Mouse (Mus musculus) liver, embryonic 11.5 days (tissue): ENCODE results near the gene B3galt4. TPM values are rescaled to one million over a fixed set of nuclear protein-coding genes. Genes with fewer than 3 reads are reported as not detected.

Source experiments
- ATAC-seq: fragments of 200-750 bp; cut with Nextera tagmentation; replicated peaks from 2 replicates; pipeline ENCODE4 v1.8.0; 2017; ENCODE audit warnings: moderate number of reproducible peaks, mild to moderate bottlenecking, moderate TSS enrichment, moderate library complexity; ENCODE audit not compliant: low FRiP score
- DNase-seq: peaks from one replicate; pipeline ENCODE4 v3.0.0-alpha.2; 2017; ENCODE audit warnings: low spot score
- H3K27ac ChIP-seq: fragments of 300-500 bp; sonication (generic); 2 replicates; pipeline ENCODE4 v1.5.1; 2014; ENCODE audit warnings: mild to moderate bottlenecking, low read depth, low read length, control low read depth
- H3K27me3 ChIP-seq: fragments of 300-500 bp; sonication (generic); replicated peaks from 2 replicates; pipeline ENCODE4 v1.6.1; 2014; ENCODE audit warnings: low read length, mixed read lengths; ENCODE audit not compliant: control insufficient read depth, insufficient read depth
- H3K36me3 ChIP-seq: fragments of 300-500 bp; sonication (generic); 2 replicates; pipeline ENCODE4 v1.6.1; 2014; ENCODE audit warnings: mild to moderate bottlenecking, low read length, moderate library complexity, mixed read lengths; ENCODE audit not compliant: control insufficient read depth, insufficient read depth
- H3K4me1 ChIP-seq: fragments of 300-500 bp; sonication (generic); replicated peaks from 2 replicates; pipeline ENCODE4 v1.6.1; 2014; ENCODE audit warnings: low read length, mixed read lengths; ENCODE audit not compliant: control insufficient read depth, insufficient read depth
- H3K4me2 ChIP-seq: fragments of 300-500 bp; sonication (generic); 2 replicates; pipeline ENCODE4 v1.6.1; 2014; ENCODE audit warnings: mild to moderate bottlenecking, control low read depth, moderate library complexity
- H3K4me3 ChIP-seq: fragments of 300-500 bp; sonication (generic); 2 replicates; pipeline ENCODE4 v1.5.1; 2014; ENCODE audit warnings: low read depth, low read length, control low read depth
- H3K9ac ChIP-seq: fragments of 300-500 bp; sonication (generic); 2 replicates; pipeline ENCODE4 v1.6.1; 2014; ENCODE audit warnings: low read depth, low read length, control low read depth
- H3K9me3 ChIP-seq: fragments of 300-500 bp; sonication (generic); 2 replicates; pipeline ENCODE4 v1.6.1; 2016; ENCODE audit warnings: low read length, inconsistent platforms, mixed read lengths; ENCODE audit not compliant: control insufficient read depth
- WGBS: fragments of 180-500 bp; shearing (Covaris S2); extraction: QIAGEN DNeasy Blood & Tissue Kit; methylation state at CpG from one replicate; pipeline ENCODE4 v1.1.7; 2014; 5-methylcytosine and 5-hydroxymethylcytosine counted together
- polyA plus RNA-seq: library from polyadenylated mRNA; unstranded; fragments of >200 nt; fragmentation: Nextera tagmentation; extraction: Ambion mirVana; gene quantifications from 2 replicates; pipeline ENCODE4 v1.2.1, GENCODE M21; 2014

B3galt4 gene
- polyA plus RNA-seq, 1 experiment from 2014 or later = 2.9 TPM

- ATAC-seq (no peak), DNase-seq (no peak)
- Histone ChIP-seq H3K27ac (no peak overlapping the region), H3K27me3 (peaks cover 11% of the 10 kb centered on the region), H3K4me2 (no peak overlapping the region), H3K9ac (no peak overlapping the region), H3K4me1 (peaks cover 4% of the 10 kb centered on the region; the same call in 1 of the 2 replicates), H3K4me3 (no peak overlapping the region), H3K9me3 (no peaks in the 10 kb centered on the region), H3K36me3 (no peaks in the 10 kb centered on the region)
- 57% methylated on average over 3 of the region's 3 CpGs for WGBS
These were observed 22.3 kb upstream of the B3galt4 start for GRCm38 (mm10) chr17:33973572-33973971.

- ATAC-seq (no peak), DNase-seq (no peak)
- Histone ChIP-seq H3K27me3 (peaks cover 2% of the 10 kb centered on the region), H3K36me3 (no peaks in the 10 kb centered on the region), H3K9ac (no peak overlapping the region), H3K4me2 (no peak overlapping the region), H3K27ac (no peak overlapping the region), H3K9me3 (no peaks in the 10 kb centered on the region), H3K4me3 (no peak overlapping the region), H3K4me1 (peaks cover under 1% of the 10 kb centered on the region; the same call in 1 of the 2 replicates)
- WGBS = 6% methylated on average over 1 of the region's 1 CpGs
These were observed 21.4 kb upstream of the B3galt4 start for GRCm38 (mm10) chr17:33972691-33973090.

GRCm38 (mm10) chr17:33969394-33969793 lies 18.1 kb upstream of the B3galt4 start:
- Histone ChIP-seq H3K9me3 (no peaks in the 10 kb centered on the region), H3K4me2 (no peak overlapping the region), H3K4me1 (no peaks in the 10 kb centered on the region), H3K36me3 (peaks cover 5% of the 10 kb centered on the region; the same call in 1 of the 2 replicates), H3K27me3 (no peaks in the 10 kb centered on the region), H3K9ac (no peak overlapping the region), H3K27ac (no peak overlapping the region), H3K4me3 (no peak overlapping the region)
- WGBS = 68% methylated on average over 4 of the region's 4 CpGs
- ATAC-seq (no peak), DNase-seq (no peak)

- H3K9me3 ChIP-seq = no peaks in the 10 kb centered on the region
- H3K4me2 ChIP-seq = peak overlapping the region; percentile 28
- no peak overlapping the region for H3K27ac ChIP-seq
- WGBS = 29% methylated on average over 5 of the region's 5 CpGs
- no peak overlapping the region for H3K4me3 ChIP-seq
- no peak overlapping the region for H3K9ac ChIP-seq
- H3K36me3 ChIP-seq = peaks cover 6% of the 10 kb centered on the region; the same call in 1 of the 2 replicates
- DNase-seq = no peak
- peak; percentile 69 for ATAC-seq
- H3K4me1 ChIP-seq = no peaks in the 10 kb centered on the region
- H3K27me3 ChIP-seq = no peaks in the 10 kb centered on the region
These were observed 17.6 kb upstream of the B3galt4 start for GRCm38 (mm10) chr17:33968927-33969326.

GRCm38 (mm10) chr17:33968489-33968888 lies 17.2 kb upstream of the B3galt4 start:
- Histone ChIP-seq H3K27me3 (no peaks in the 10 kb centered on the region), H3K36me3 (peaks cover 9% of the 10 kb centered on the region; the same call in 1 of the 2 replicates), H3K4me1 (no peaks in the 10 kb centered on the region), H3K27ac (no peak overlapping the region), H3K4me2 (peak overlapping the region; percentile 28), H3K9ac (no peak overlapping the region), H3K4me3 (no peak overlapping the region), H3K9me3 (no peaks in the 10 kb centered on the region)
- DNase-seq (peak; percentile 78), ATAC-seq (peak; percentile 70)
- 2% methylated on average over 9 of the region's 9 CpGs for WGBS

GRCm38 (mm10) chr17:33965846-33966550 lies 14.7 kb upstream of the B3galt4 start:
- H3K36me3 ChIP-seq = peaks cover 19% of the 10 kb centered on the region; the same call in 1 of the 2 replicates
- no peak overlapping the region for H3K4me3 ChIP-seq
- H3K9me3 ChIP-seq = no peaks in the 10 kb centered on the region
- no peak for ATAC-seq
- no peak overlapping the region for H3K27ac ChIP-seq
- no peak for DNase-seq
- H3K27me3 ChIP-seq = no peaks in the 10 kb centered on the region
- no peaks in the 10 kb centered on the region for H3K4me1 ChIP-seq
- H3K9ac ChIP-seq = no peak overlapping the region
- no peak overlapping the region for H3K4me2 ChIP-seq
- 87% methylated on average over 16 of the region's 16 CpGs for WGBS

GRCm38 (mm10) chr17:33965082-33965845 lies 14.0 kb upstream of the B3galt4 start:
- 90% methylated on average over 17 of the region's 17 CpGs for WGBS
- ATAC-seq = no peak

GRCm38 (mm10) chr17:33962876-33963275 lies 11.6 kb upstream of the B3galt4 start:
- H3K27me3 ChIP-seq = no peaks in the 10 kb centered on the region
- no peak for DNase-seq
- no peak overlapping the region for H3K4me2 ChIP-seq
- no peak for ATAC-seq
- H3K9ac ChIP-seq = no peak overlapping the region
- no peaks in the 10 kb centered on the region for H3K4me1 ChIP-seq
- no peak overlapping the region for H3K27ac ChIP-seq
- H3K4me3 ChIP-seq = no peak overlapping the region
- no peaks in the 10 kb centered on the region for H3K9me3 ChIP-seq
- 90% methylated on average over 7 of the region's 7 CpGs for WGBS
- peaks cover 41% of the 10 kb centered on the region for H3K36me3 ChIP-seq

More at GRCm38 (mm10) chr17:33965082-33965845, 14.0 kb upstream of the B3galt4 start:
- peaks cover 24% of the 10 kb centered on the region; the same call in 1 of the 2 replicates for H3K36me3 ChIP-seq
- H3K9me3 ChIP-seq = no peaks in the 10 kb centered on the region
- no peaks in the 10 kb centered on the region for H3K4me1 ChIP-seq
- no peak overlapping the region for H3K4me3 ChIP-seq
- no peak overlapping the region for H3K9ac ChIP-seq
- H3K27me3 ChIP-seq = no peaks in the 10 kb centered on the region
- no peak overlapping the region for H3K4me2 ChIP-seq
- DNase-seq = no peak
- H3K27ac ChIP-seq = no peak overlapping the region
